Mouse (Mus musculus) v-Abl transformed pro-B cells (cell line): ENCODE results near the gene Nlrp4b.
"Not testable (repeated sequence)": the region's sequence is repeated elsewhere in the genome, so short reads cannot be mapped to it uniquely, and the experiment has no call there.

Experiments used
- in situ Hi-C, 2 experiments: fragments of 400-800 bp; cut with MboI; formaldehyde crosslinking; loops; one replicate each; pipeline ENCODE4 v1.15.1; 2025; ENCODE audit not compliant: unreplicated experiment in 2 of 2

Nlrp4b gene

DNA sequence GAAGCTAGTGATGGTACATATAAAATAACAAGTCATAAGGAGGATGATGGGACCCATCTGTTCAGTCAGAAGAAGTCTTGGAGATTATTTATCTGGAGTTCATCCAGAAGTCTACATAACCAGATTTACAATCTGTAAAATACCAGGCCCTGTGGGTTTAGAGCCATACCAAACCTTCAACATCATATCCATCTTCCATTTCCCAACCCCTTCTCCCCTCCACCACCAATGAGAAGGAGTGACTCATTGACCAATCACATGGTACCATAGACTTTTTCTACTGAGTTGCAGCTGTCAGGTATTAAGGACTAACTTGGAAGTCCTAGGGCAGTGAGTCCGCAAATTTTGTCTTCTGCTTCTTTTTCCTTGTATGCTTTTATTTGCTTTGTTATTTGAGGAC is at the start of gene Nlrp4b:
Gene Nlrp4b, plus strand, starts transcription at position 301 of the 400 bp plus-strand sequence.
- in situ Hi-C loops: no loop called here

DNA sequence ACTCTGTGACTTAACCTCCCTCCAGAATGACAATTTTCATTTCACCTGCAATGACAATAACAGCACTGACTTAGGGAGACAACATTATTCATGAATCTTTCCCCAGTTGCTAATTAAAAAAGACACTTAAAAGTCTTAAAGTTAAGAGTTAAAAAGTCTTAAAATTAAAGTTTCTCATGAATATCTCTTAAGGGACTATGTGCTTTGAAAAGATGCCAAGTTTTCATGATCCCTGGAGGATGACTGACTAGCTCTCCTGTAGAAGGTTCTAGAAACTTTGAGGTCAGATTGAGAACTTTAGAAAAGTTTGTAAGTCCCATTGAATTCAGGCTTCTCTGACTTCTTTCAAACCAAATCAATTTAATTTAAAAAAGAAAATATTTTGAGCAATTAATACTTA is 66.7 kb downstream of the Nlrp4b start, which contains the start of gene Vmn1r71:
Gene Vmn1r71, minus strand, starts transcription at position 101 of the 400 bp plus-strand sequence.
- in situ Hi-C loops: no loop called here

DNA sequence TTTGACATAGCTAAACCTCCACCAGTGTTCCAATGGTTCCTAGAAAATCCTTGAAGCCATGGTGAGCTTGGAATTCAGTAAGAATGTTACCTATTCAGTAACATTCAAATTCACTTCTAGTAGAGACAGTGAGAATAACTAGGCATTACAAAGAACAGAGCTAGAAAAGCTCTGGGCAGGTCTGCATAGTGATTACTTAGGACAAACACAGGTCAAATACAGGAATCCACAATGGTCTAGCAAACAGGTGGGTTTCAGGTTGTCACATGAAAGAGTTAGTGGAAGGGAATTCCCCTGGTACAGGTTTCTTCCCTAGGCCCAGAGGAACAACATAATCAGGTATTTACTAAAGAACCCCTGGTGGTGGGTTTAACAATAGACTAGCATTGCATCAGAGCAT is 70.0 kb downstream of the Nlrp4b start:
- in situ Hi-C loops: not testable (repeated sequence)
